Mouse (Mus musculus): ENCODE results near the gene Coq10a.

DNA sequence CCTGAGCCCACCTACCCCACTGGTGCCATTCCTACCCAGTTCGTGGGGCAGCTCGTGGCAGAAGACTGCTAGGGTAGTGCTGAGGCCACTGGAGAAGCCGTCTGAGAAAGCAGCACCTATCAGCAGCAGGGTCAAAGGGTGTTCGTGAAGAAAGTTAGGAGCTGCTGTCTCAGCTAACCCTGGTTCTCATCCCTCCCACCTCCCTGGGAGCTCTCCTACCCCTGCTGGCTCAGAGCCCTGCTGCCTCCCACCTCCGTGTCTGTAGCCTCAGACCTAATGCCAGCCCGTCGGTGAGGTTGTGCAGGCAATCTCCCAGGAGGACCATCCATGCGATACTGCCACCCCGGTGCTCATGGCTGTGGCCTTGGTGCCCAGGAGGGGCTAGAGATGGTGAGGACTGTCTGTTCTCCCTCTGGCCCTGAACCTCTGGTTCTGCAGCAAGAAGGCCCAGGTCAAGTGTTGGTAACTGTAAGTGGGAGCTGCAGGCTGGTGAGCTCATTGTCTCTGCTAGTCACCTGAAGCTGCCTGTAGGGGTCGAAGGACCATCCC, 28.0 kb upstream of the Coq10a start:
- TF ChIP-seq POLR2A (IDR thresholded peaks at IDR 0.05; ENCODE audit: insufficient read depth, low read length) (no peak), EP300 (IDR thresholded peaks at IDR 0.05; ENCODE audit: insufficient read depth, low read depth, low read length) (no peak)
